Mouse (Mus musculus): ENCODE measurements around the gene Slc22a5.
"Not testable (repeated sequence)": the region's sequence is repeated elsewhere in the genome, so short reads cannot be mapped to it uniquely, and the experiment has no call there.

DNA sequence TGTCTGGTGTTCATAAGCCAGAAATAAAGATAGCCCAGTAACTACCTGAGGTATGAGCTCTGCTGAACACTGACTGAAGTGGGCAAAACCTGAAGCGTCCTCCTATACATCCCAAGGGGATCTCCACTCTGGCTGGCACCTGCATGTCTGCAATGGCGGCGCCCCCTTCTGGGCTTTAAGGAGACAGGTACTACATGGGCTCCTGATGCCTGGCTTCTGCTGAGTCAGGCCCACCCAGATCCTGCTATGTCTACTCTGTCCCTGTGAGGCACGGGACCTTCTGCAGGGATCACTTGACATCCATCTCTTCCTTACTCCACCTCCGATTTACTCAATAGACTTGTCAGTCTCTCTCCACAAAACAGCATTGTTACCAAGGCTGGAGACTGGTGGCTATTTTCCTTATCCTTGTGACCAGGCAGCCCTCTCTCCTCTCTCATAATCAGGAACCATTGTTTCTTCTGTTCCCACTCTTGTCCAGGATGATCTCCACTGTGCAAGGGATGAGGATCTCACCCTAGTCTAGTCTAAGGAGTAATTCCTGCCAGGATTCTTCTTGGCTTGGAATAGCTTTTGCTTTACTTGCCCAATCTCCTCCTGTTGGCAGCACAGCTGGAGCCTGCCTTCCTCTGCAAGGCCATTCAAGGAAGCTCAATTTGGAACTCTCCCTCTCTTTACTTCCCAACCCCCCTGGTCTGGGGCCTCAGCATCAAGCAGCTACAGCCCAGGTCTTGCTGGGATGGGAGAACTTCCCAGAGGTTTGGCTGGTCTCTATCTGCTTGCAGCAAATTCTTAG, 17.4 kb downstream of the Slc22a5 start:
- not testable (repeated sequence) for TF ChIP-seq GATA2 (IDR thresholded peaks at IDR 0.05; ENCODE audit: borderline replicate concordance, low read depth, low read length); CTCF (IDR thresholded peaks at IDR 0.05; ENCODE audit: low read depth, low read length); TAL1 (conservative IDR thresholded peaks at IDR 0.05; ENCODE audit: low read depth, low read length)
